Mouse (Mus musculus) CD4-positive, CD25-positive, alpha-beta regulatory T cell, adult 4 months (primary cell): ENCODE data around the gene Ttc30b. TPM values are rescaled to one million over a fixed set of nuclear protein-coding genes. Genes with fewer than 3 reads are reported as not detected.
"Not testable (repeated sequence)": the region's sequence is repeated elsewhere in the genome, so short reads cannot be mapped to it uniquely, and the experiment has no call there.

Experiments used
- ATAC-seq: one replicate; pipeline ENCODE4 v1.8.0; 2017
- polyA plus RNA-seq, 2 experiments: library from polyadenylated mRNA; unstranded; fragments of 100-300 nt; shearing (Covaris generic); gene quantifications; one replicate each; pipeline ENCODE4 v1.2.1; 2017

The Ttc30b gene
- polyA plus RNA-seq, 2 experiments from 2014 or later: 2.2 to 2.5 TPM

DNA sequence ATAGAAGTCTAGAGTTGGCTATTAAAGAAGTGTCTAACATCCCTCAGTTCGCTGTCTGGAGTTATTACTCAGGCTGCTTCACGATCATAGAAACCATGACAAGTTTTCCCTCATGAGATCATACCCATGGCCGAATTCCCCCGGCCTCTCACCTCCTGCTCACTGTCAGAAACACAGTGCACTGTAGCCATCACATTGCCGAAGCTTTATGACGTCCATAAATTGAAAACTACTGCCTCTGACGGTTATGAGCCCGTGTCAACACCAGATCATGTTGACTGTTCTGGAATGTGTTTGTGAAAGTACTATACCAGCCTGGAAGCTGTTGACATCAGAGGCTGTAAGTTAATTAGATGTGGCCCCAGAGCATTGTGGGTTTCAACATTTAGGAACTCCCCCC is 12.3 kb upstream of the Ttc30b start:
- ATAC-seq: no peak

GRCm38 (mm10) chr2:75937520-75938116 is 767 bp downstream of the Ttc30b start:
- ATAC-seq: not testable (repeated sequence)

DNA sequence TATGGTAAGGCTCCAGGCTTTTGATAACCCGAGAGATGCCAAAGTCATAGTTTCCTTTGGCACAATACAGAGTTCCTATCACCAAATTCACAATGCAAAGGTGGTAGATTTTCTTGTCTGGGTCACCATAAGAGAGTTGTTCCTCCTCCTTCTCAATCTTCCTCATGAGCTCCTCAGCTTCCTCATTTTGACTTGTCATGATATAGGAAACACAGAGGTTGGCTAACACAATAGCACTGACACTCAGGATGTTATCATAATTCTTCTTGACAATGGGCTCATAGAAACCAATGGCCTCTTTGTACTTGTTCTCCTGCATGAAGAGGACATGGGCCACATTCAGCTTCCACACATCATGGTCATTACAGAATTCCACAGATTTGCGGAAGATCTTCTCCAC is 1.7 kb downstream of the Ttc30b start:
- not testable (repeated sequence) for ATAC-seq

GRCm38 (mm10) chr2:75933541-75933940 is 4.8 kb downstream of the Ttc30b start:
- ATAC-seq: no peak

- no peak for ATAC-seq
These were observed 7.4 kb downstream of the Ttc30b start for GRCm38 (mm10) chr2:75930941-75931340.

DNA sequence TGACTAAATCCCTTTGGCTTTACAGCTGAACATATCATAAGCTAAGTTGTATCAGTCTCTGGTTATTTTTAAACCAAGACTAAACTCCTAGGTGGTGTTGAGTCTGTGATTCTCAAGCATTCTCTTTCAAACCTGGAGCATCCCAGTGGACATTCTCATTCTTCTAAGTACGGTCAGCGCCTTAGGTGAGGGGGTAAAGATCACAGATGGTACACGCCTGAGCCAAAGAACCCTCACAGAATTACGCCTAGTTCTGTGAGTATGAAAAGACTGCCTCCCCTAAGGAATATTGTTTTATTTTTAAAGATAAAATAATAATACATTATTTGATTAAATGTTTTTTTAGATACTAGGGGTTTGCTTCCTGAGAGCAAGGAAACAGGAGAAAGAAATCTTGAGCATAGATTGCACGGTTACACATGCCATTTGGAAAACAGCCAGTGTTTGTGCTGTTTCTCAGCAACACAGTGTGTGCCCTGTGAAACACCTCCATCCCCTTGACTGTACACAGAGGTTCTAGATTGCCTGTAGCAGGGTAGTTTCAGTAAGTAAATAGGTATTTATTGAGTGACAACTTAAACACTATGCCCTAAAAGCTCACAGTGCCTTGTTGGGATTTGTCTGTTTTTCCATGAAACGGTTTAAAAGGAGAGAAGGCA is 8.5 kb downstream of the Ttc30b start:
- no peak for ATAC-seq

GRCm38 (mm10) chr2:75929141-75929540 is 9.2 kb downstream of the Ttc30b start:
- no peak for ATAC-seq

DNA sequence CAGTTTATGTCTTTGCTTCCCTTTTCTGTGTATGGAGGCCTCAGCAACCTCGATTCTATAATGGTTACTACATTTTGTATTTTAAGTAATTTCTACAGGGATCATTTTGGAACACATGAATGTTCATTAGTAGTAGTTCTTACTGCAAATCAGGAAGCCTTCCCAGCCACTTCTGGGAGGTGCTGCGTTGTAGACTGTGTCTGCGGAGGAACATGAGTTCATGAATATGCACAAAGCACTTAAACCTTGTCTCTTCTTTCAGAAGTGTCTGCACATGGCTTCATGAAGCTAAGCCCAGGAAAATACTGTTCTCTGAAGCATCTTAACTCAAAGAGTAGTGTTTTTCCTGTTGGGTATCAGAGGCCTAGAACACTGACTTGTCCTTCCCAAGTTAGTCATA is 10.4 kb downstream of the Ttc30b start:
- ATAC-seq: no peak

- ATAC-seq: no peak
These were observed 12.3 kb downstream of the Ttc30b start for GRCm38 (mm10) chr2:75926061-75926460.

GRCm38 (mm10) chr2:75923807-75924340 is 14.5 kb downstream of the Ttc30b start:
- no peak for ATAC-seq

- ATAC-seq: peak; percentile 57
These were observed 23.3 kb downstream of the Ttc30b start for GRCm38 (mm10) chr2:75915040-75915439.

- peak; percentile 95 for ATAC-seq
These were observed 31.2 kb downstream of the Ttc30b start for GRCm38 (mm10) chr2:75907142-75907541.

GRCm38 (mm10) chr2:75901869-75902268 is 36.5 kb downstream of the Ttc30b start:
- no peak for ATAC-seq

DNA sequence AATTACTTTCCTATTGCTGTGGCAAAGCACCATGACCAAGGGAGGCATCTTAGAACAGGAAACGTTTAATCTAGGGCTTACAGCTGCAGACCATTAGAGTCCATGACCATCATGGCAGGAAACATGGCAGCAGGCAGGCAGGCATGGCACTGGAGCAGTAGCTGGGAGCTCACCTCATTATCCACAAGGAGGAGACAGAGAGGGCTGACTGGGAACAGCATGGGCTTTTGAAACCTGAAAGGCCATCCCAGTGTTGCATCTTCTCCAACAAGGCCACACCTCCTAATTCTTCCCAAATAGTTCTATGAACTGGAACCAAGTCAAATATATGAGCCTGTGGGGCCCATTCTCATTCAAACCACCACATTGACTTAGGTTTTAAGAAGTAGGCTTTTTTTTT is 38.1 kb downstream of the Ttc30b start:
- ATAC-seq: no peak

GRCm38 (mm10) chr2:75895711-75896110 is 42.7 kb downstream of the Ttc30b start:
- ATAC-seq: no peak

DNA sequence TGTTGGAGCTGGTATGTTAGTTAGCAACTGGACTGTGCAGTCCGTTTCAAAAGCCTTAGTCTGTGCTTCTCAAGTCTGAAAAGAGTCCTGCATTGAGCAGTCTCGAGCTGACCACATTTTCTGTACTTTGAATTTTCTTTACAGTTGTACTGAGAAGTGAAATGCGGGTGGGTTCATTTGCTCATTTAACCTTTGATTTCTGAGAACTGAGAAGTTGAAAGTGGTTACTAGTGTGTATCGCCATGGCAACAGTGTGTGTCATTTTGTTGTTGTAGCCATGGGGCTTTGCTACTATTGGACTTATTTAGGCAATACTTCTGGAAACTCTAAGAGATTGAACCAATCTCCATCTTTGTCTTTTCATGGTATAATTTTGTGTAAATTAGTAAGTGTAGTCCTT is 46.4 kb downstream of the Ttc30b start:
- peak; percentile 92 for ATAC-seq

Other genes with a start within 250 kb of the Ttc30b start
- 10 to 100 TPM; 41.7 to 45.5 TPM for gene Nfe2l2, start 233.9 kb downstream of the Ttc30b start, polyA plus RNA-seq
- 10 to 100 TPM; 19.7 to 23.0 TPM for gene Agps, start 106.4 kb downstream of the Ttc30b start, polyA plus RNA-seq
- gene Ttc30a2, start 39.6 kb upstream of the Ttc30b start, polyA plus RNA-seq: not detected
- 1 to 10 TPM in 1 of 2 experiments, under 1 TPM in 1; 0.90 to 1.7 TPM for gene Ttc30a1, start 43.4 kb upstream of the Ttc30b start, polyA plus RNA-seq